Comparison of ENCODE assay signal across 8 mouse cellular contexts in the genomic region with DNA sequence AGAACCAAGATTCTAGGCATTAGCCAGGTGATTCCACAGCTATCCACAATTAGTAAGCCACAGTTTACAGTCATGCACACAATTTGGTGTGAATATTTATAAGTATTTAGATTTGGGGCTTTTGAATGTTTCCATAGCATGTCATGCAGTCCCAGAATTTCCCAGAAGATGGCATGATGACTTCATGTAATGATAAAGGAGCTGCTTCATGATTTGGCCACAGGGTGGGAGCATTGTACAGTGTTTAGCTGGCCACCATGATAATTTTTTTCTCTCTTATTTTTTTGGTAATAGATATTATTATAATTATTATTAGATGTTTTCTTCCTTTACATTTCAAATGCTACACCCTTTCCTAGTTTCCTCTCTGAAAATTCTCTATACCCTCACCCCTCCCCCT.
A peak's percentile ranks its signal among the peaks of the same experiment; 100 is the strongest.
DNase-seq lines count a peak whose midpoint lies in the region; ATAC-seq lines count a peak whose summit lies in the region.

No protein-coding gene starts in this region.

- H3K36me3 ChIP-seq in kidney, embryonic 14.5 days (ENCODE audit: control insufficient read depth, insufficient read depth, low read length), result no peaks in the 10 kb centered on the region

- no peak for ATAC-seq in kidney, embryonic 14.5 days (ENCODE audit: low FRiP score, low TSS enrichment)
- ATAC-seq in granulocyte monocyte progenitor cell, adult 5-6 weeks (replicated peaks; ENCODE audit: poor library complexity, severe bottlenecking), result peak; percentile 87

- no peak overlapping the region for H3K4me3 ChIP-seq in kidney, embryonic 14.5 days (ENCODE audit: low read length)

- H3K27me3 ChIP-seq in kidney, embryonic 14.5 days (ENCODE audit: control insufficient read depth, insufficient read depth, low read length), result no peaks in the 10 kb centered on the region

- no peak overlapping the region for H3K9ac ChIP-seq in kidney, embryonic 14.5 days (ENCODE audit: low read depth, low read length)

- H3K4me2 ChIP-seq in kidney, embryonic 14.5 days (replicated peaks; ENCODE audit: low read depth, low read length), result no peak overlapping the region

- H3K27ac ChIP-seq in kidney, embryonic 14.5 days (ENCODE audit: low read depth, low read length), result no peak overlapping the region

- H3K4me1 ChIP-seq in kidney, embryonic 14.5 days (ENCODE audit: control insufficient read depth, insufficient read depth, low read length), result no peaks in the 10 kb centered on the region

- H3K9me3 ChIP-seq in kidney, embryonic 14.5 days (ENCODE audit: control insufficient read depth, low read length), result no peaks in the 10 kb centered on the region

- DNase-seq in kidney, adult 11 months, result peak; percentile 11
- peak; percentile 81 for DNase-seq in adipocyte (ENCODE audit: low spot score)
- DNase-seq in embryo, embryonic 11.5 days (ENCODE audit: low read depth, low spot score), result peak; percentile 49
- DNase-seq in layer of hippocampus, adult 9-11 months, result peak; percentile 25
- DNase-seq in lung, postnatal 25 days (ENCODE audit: low spot score), result peak; percentile 50
- DNase-seq in telencephalon, adult 2 months (ENCODE audit: low read depth, low spot score), result peak; percentile 45

Comparison
In these comparisons a context has a peak if more than half of its experiments do, and no peak if none do; other contexts are left out.
1. DNase-seq: peak in every context shown above with its lines; median percentile 81 in adipocyte; 50 in lung, postnatal 25 days; 49 in embryo, embryonic 11.5 days; 45 in telencephalon, adult 2 months; 25 in layer of hippocampus, adult 9-11 months; 11 in kidney, adult 11 months.